Mouse (Mus musculus) gonadal fat pad, adult 2 months (tissue): ENCODE results near the gene Scel. TPM values are rescaled to one million over a fixed set of nuclear protein-coding genes. Genes with fewer than 3 reads are reported as not detected.
"Not testable (repeated sequence)": the region's sequence is repeated elsewhere in the genome, so short reads cannot be mapped to it uniquely, and the experiment has no call there.

Source experiments
- DNase-seq: peaks from one replicate; pipeline ENCODE4 v3.0.0-alpha.2; 2012; ENCODE audit warnings: low read depth
- polyA plus RNA-seq: library from polyadenylated mRNA; depleted of rRNA; stranded (reverse); fragments of >200 nt; gene quantifications from 2 replicates; pipeline ENCODE4 v1.2.3, GENCODE M21; 2012; rRNA removed

The Scel gene
- 3.6 and 4.9 TPM in 2 replicates for polyA plus RNA-seq

- no peak for DNase-seq
Observed at GRCm38 (mm10) chr14:103512802-103513472, at the start of gene Scel. Scel (plus strand) TSS chr14:103513342.

- no peak for DNase-seq
Observed at GRCm38 (mm10) chr14:103468691-103469463, 44.3 kb upstream of the Scel start.

GRCm38 (mm10) chr14:103469464-103470015 lies 43.6 kb upstream of the Scel start:
- DNase-seq = no peak

GRCm38 (mm10) chr14:103471074-103471778 lies 41.9 kb upstream of the Scel start:
- no peak for DNase-seq

GRCm38 (mm10) chr14:103471806-103472553 lies 41.2 kb upstream of the Scel start:
- DNase-seq = no peak

GRCm38 (mm10) chr14:103472554-103472905 lies 40.6 kb upstream of the Scel start:
- no peak for DNase-seq

- no peak for DNase-seq
Observed at GRCm38 (mm10) chr14:103475312-103475711, 37.8 kb upstream of the Scel start.

GRCm38 (mm10) chr14:103476232-103476631 lies 36.9 kb upstream of the Scel start:
- not testable (repeated sequence) for DNase-seq

- no peak for DNase-seq
Observed at GRCm38 (mm10) chr14:103477281-103477680, 35.9 kb upstream of the Scel start.

GRCm38 (mm10) chr14:103477959-103478358 lies 35.2 kb upstream of the Scel start:
- no peak for DNase-seq

- no peak for DNase-seq
Observed at GRCm38 (mm10) chr14:103479446-103479845, 33.7 kb upstream of the Scel start.

- DNase-seq = no peak
Observed at GRCm38 (mm10) chr14:103481514-103481913, 31.6 kb upstream of the Scel start.

GRCm38 (mm10) chr14:103485671-103486070 lies 27.5 kb upstream of the Scel start:
- no peak for DNase-seq

- no peak for DNase-seq
Observed at GRCm38 (mm10) chr14:103486974-103487373, 26.2 kb upstream of the Scel start.

- no peak for DNase-seq
Observed at GRCm38 (mm10) chr14:103488659-103489058, 24.5 kb upstream of the Scel start.

- DNase-seq = no peak
Observed at GRCm38 (mm10) chr14:103498199-103498598, 14.9 kb upstream of the Scel start.

GRCm38 (mm10) chr14:103498613-103499012 lies 14.5 kb upstream of the Scel start:
- DNase-seq = no peak

- DNase-seq = no peak
Observed at GRCm38 (mm10) chr14:103499060-103499459, 14.1 kb upstream of the Scel start.

- DNase-seq = no peak
Observed at GRCm38 (mm10) chr14:103500309-103500708, 12.8 kb upstream of the Scel start.

GRCm38 (mm10) chr14:103500941-103501340 lies 12.2 kb upstream of the Scel start:
- no peak for DNase-seq

- no peak for DNase-seq
Observed at GRCm38 (mm10) chr14:103504514-103504913, 8.6 kb upstream of the Scel start.

GRCm38 (mm10) chr14:103509544-103509943 lies 3.6 kb upstream of the Scel start:
- no peak for DNase-seq
